Mouse (Mus musculus) lung, postnatal 0 days (tissue): Measurements from ENCODE around the gene Fam241a.

Experiments used
- CTCF ChIP-seq: IDR thresholded peaks from 2 replicates; pipeline ENCODE4 v1.5.1; 2016; ENCODE audit warnings: antibody characterized with exemption, mild to moderate bottlenecking
- EP300 ChIP-seq: IDR thresholded peaks from 2 replicates; pipeline ENCODE4 v1.6.1; 2016; ENCODE audit warnings: antibody characterized with exemption, mild to moderate bottlenecking, control low read depth

- TF ChIP-seq CTCF = no peak
- no peak for TF ChIP-seq EP300
These were observed at the start of gene Fam241a for GRCm38 (mm10) chr3:127895792-127896541.
